Mouse (Mus musculus) small intestine, adult 2 months (tissue): ENCODE data around the gene Thap4. TPM values are rescaled to one million over a fixed set of nuclear protein-coding genes. Genes with fewer than 3 reads are reported as not detected.

Experiments used
- H3K27ac ChIP-seq: fragments of 200-500 bp; 2 replicates; pipeline ENCODE4 v1.5.1; 2012; ENCODE audit warnings: low read depth, low read length, control low read depth, inconsistent platforms; ENCODE audit not compliant: insufficient read depth
- H3K27me3 ChIP-seq: fragments of 200-500 bp; 2 replicates; pipeline ENCODE4 v1.6.1; 2012; ENCODE audit warnings: mild to moderate bottlenecking, moderate library complexity, low read length, inconsistent platforms; ENCODE audit not compliant: control insufficient read depth, insufficient read depth
- H3K36me3 ChIP-seq: fragments of 200-500 bp; 2 replicates; pipeline ENCODE4 v1.6.1; 2012; ENCODE audit warnings: mild to moderate bottlenecking, low read length, control low read depth, inconsistent platforms; ENCODE audit not compliant: control insufficient read depth, insufficient read depth
- H3K4me1 ChIP-seq: fragments of 200-500 bp; 2 replicates; pipeline ENCODE4 v1.6.1; 2012; ENCODE audit warnings: low read length, inconsistent platforms, mixed read lengths; ENCODE audit not compliant: control insufficient read depth, insufficient read depth, insufficient read length
- H3K4me3 ChIP-seq: fragments of 200-500 bp; 2 replicates; pipeline ENCODE4 v1.5.1; 2012; ENCODE audit warnings: low read depth, mild to moderate bottlenecking, control low read depth, inconsistent platforms, low read length, moderate library complexity
- CTCF ChIP-seq: fragments of 200-500 bp; IDR thresholded peaks from 2 replicates; pipeline ENCODE4 v1.5.1; 2012; ENCODE audit warnings: low read depth, mild to moderate bottlenecking, control low read depth, inconsistent platforms, low read length, moderate library complexity, mixed read lengths; ENCODE audit not compliant: insufficient replicate concordance, insufficient read length; ENCODE audit errors: extremely low read depth
- POLR2A ChIP-seq: fragments of 200-500 bp; IDR thresholded peaks from 2 replicates; pipeline ENCODE4 v1.6.1; 2012; ENCODE audit warnings: low read depth, mild to moderate bottlenecking, control low read depth, inconsistent platforms, low read length, moderate library complexity
- WGBS: fragments of 180-500 bp; shearing (Covaris S2); methylation state at CpG from one replicate; pipeline ENCODE4 v1.1.7; 2018; 5-methylcytosine and 5-hydroxymethylcytosine counted together
- polyA plus RNA-seq: library from polyadenylated mRNA; depleted of rRNA; stranded (reverse); fragments of >200 nt; gene quantifications from 2 replicates; pipeline ENCODE4 v1.2.3, GENCODE M21; 2012

Thap4 gene
- polyA plus RNA-seq, 1 experiment: 63.0 TPM

DNA sequence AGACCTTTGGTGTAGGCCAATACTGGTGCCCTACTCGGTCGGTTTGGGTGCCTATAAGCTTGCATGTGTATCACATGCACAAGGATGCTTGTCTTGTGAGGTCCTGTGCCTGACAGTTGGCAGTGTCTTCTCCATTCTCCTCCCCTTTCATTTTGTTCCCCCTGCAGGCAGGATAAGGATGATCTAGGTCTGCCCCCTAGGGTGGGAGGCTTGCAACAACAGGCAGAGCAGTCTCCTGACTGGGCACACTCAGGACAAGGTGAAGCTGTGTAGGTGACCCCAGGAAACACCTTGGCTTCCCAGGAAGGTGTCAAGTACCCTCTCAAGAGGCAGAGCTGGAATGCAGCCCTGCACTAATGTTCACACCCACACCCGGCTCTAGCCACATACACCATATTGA is 27.7 kb downstream of the Thap4 start:
- H3K27ac ChIP-seq: no peak overlapping the region
- WGBS: 53% methylated on average over 3 of the region's 3 CpGs
- no peak overlapping the region for H3K4me3 ChIP-seq
- no peaks in the 10 kb centered on the region for H3K27me3 ChIP-seq
- TF ChIP-seq POLR2A (no peak), CTCF (peak; percentile 78; the same call in 1 of the 2 replicates)
- H3K36me3 ChIP-seq: peaks cover 4% of the 10 kb centered on the region; the same call in 1 of the 2 replicates
- H3K4me1 ChIP-seq: peaks cover 11% of the 10 kb centered on the region

DNA sequence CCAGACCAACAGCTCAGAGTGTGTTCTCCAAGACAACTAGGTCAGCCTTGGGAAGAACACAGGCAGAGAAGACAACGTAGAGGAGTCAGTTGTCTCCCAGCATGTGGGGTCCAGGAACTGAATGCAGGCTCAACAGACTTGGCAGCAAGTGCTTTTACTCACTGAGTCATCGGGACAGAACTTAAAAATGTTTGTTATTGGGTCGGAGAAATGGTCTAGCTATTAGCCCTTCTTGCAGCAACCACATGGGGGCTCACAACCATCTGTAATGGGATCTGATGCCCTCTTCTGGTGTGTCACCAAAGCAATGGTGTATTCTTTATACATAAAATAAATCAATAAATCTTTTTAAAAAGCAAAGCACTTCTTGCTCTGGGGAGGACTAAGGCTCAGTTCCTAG is 28.5 kb downstream of the Thap4 start:
- TF ChIP-seq CTCF (no peak), POLR2A (no peak)
- H3K4me3 ChIP-seq: no peak overlapping the region
- 72% methylated on average over 3 of the region's 3 CpGs for WGBS
- peaks cover 8% of the 10 kb centered on the region for H3K4me1 ChIP-seq
- H3K27me3 ChIP-seq: no peaks in the 10 kb centered on the region
- H3K27ac ChIP-seq: no peak overlapping the region
- peaks cover 4% of the 10 kb centered on the region; the same call in 1 of the 2 replicates for H3K36me3 ChIP-seq

DNA sequence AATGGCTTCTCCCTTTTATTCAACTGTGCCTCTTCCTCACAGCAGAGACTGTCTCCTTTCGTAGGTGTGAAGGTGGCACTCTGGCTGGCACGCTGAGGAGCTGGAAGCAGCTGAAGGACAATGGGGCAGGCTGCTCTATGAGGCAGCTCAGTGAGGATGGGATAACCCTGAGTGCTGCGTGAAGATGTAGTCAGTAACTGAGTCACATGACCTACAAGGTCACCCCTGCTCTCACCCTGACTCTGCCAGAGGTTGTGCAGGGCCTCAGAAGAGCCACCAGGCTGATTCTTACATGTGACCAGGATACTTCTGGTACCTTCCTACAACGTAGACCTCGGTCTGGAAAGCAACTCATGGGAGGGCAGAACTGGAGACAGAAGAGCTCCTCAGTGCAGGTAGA is 29.0 kb downstream of the Thap4 start:
- H3K4me1 ChIP-seq: peaks cover 6% of the 10 kb centered on the region
- H3K27ac ChIP-seq: no peak overlapping the region
- WGBS: 91% methylated on average over 5 of the region's 5 CpGs
- TF ChIP-seq POLR2A: no peak
- no peak for TF ChIP-seq CTCF
- no peak overlapping the region for H3K4me3 ChIP-seq
- H3K36me3 ChIP-seq: peaks cover 5% of the 10 kb centered on the region; the same call in 1 of the 2 replicates
- H3K27me3 ChIP-seq: no peaks in the 10 kb centered on the region

DNA sequence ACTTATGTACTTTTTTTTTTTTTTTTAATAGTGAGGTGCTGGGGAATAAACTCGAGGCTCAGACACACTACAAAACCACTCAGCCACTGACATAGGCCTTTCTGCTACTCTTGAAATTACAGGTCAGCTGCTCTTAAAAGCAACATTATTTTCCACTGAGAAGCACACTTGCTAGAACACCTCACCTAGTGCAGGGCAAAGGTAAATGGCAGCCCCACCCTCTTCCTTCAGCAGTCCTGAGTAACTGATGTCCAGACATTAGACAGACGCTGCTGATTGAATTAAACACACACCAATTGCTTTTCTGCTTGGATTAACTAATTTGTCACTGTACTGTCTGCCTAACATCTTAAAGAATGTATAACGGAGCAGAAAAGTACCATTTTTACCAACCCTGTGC is 30.0 kb downstream of the Thap4 start:
- 53% methylated on average over 3 of the region's 3 CpGs for WGBS

DNA sequence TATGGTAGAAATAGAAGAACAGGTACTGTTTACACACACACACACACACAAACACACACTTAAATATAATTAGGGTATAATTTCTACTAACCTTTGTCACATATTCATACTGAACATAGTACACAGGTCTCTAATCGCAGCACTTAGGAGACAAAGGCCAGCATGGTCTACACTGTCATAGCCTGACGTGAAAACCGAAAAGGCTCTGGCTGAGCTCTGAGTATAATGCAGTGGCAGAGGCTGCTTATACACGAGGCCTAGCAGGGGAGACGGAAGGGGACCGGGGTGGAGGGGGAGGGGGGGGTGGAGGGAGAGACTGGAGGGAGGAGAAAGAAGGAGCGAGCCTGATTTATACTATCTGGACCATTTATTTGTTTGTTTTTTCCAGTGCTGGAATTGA is 33.1 kb downstream of the Thap4 start:
- H3K27ac ChIP-seq: no peak overlapping the region
- 68% methylated on average over 7 of the region's 7 CpGs for WGBS

More for the DNA sequence above, 30.0 kb downstream of the Thap4 start:
- TF ChIP-seq POLR2A (no peak), CTCF (no peak)
- Histone ChIP-seq H3K27me3 (no peaks in the 10 kb centered on the region), H3K36me3 (peaks cover 5% of the 10 kb centered on the region; the same call in 1 of the 2 replicates), H3K4me3 (no peak overlapping the region), H3K4me1 (peaks cover 13% of the 10 kb centered on the region), H3K27ac (peak overlapping the region; percentile 35)

DNA sequence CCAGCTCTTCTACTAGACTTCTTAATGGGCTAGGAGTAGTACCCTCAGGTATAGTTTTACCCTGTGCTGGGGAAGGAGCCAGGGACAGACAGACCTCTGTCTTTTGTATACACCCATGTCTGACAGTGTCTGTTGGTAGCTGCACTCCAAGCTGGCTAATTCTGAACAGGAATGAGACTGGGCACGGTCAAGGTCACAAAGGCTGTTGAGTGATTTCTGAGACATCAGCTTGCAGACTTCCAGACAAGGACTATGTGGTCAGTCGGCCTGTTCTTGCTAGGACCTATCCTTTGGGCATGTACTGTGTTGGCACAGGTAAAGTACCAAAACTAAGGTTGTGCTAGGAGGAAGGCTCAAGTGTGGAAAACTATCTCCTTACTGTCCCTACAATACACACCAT is 38.5 kb downstream of the Thap4 start:
- 89% methylated on average over 2 of the region's 2 CpGs for WGBS
- H3K27ac ChIP-seq: no peak overlapping the region
- no peak for TF ChIP-seq POLR2A
- TF ChIP-seq CTCF: no peak
- peaks cover 34% of the 10 kb centered on the region for H3K36me3 ChIP-seq
- H3K27me3 ChIP-seq: no peaks in the 10 kb centered on the region
- no peak overlapping the region for H3K4me3 ChIP-seq
- peaks cover 9% of the 10 kb centered on the region for H3K4me1 ChIP-seq

More for the DNA sequence above, 33.1 kb downstream of the Thap4 start:
- Histone ChIP-seq H3K4me1 (peaks cover 11% of the 10 kb centered on the region), H3K4me3 (no peak overlapping the region), H3K27me3 (no peaks in the 10 kb centered on the region), H3K36me3 (peaks cover 11% of the 10 kb centered on the region; the same call in 1 of the 2 replicates)
- TF ChIP-seq POLR2A (no peak), CTCF (no peak)

DNA sequence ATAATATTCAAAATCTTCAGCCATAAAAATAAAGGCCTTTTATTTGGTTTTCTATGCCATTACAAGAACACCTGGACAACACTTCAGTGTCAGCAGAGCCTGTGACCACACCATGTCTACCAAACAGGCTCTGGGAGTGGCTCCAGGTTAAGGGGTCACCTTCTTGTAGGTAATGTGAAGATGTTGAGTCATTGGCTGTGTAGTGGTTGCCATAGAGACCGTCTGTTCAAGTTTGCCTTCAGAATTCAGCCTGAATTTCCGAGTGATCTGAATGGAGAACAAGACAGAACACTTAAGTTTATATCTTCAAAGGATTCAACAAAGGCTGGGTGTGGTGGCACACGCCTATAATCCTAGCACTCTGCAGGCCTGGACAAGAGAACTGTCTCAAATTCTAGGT is 49.3 kb downstream of the Thap4 start:
- 65% methylated on average over 3 of the region's 3 CpGs for WGBS
- TF ChIP-seq POLR2A (no peak), CTCF (no peak)
- Histone ChIP-seq H3K4me1 (peaks cover 4% of the 10 kb centered on the region; the same call in 1 of the 2 replicates), H3K4me3 (no peak overlapping the region), H3K27me3 (no peaks in the 10 kb centered on the region), H3K27ac (no peak overlapping the region), H3K36me3 (peaks cover 10% of the 10 kb centered on the region)

DNA sequence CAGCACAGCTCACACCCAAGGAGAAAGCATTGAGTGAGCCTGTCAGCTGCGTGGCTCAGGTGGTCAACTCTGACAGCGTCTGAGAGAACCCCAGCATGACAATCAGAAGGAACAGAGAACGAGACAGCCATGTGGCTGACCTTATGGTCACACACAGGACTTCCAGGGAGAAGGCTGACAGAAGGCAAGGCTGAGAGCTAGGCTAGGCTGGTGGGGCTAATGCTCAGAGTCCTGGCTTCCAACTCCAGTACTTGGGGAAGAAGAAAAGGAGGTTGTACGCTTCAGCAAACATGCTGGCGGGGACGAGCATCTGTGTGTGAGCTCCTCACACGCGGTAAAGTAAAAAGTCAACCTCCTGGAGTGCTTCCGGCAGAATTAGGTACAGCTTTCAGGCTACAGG is 50.3 kb downstream of the Thap4 start:
- Histone ChIP-seq H3K4me3 (no peak overlapping the region), H3K36me3 (peaks cover 10% of the 10 kb centered on the region), H3K27ac (no peak overlapping the region), H3K27me3 (no peaks in the 10 kb centered on the region), H3K4me1 (peaks cover 4% of the 10 kb centered on the region; the same call in 1 of the 2 replicates)
- TF ChIP-seq POLR2A (no peak), CTCF (no peak)
- 95% methylated on average over 9 of the region's 9 CpGs for WGBS
